Mouse (Mus musculus): ENCODE data around the gene Gm49380.

Gene Gm49380

GRCm38 (mm10) chr9:44113105-44113789, at the start of gene Gm49380, which contains the start of gene Rnf26:
Gene Gm49380, minus strand, starts transcription at chr9:44113500.
Gene Rnf26, minus strand, starts transcription at chr9:44113517.
- peak; percentile 97 for DNase-seq

DNA sequence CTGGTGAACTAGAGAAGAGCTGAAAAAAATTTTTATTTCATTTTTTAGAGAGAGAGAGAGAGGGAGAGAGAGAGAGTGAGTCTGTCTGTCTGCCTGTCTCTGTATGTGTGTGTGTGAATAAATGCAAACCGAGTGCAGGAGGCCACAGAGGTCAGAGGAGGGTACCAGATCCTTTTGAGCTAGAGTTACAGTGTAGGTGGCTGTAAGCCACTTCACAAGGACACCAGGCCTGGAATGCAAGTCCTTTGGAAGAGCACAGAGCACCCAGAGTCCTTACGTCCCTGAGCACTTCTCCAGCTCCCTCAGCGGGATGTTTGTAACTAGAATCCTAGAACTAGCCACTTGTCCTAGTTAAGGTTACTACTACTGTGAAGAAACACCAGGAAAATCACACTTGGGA, 46.6 kb upstream of the Gm49380 start:
- no peak for DNase-seq

- DNase-seq: peak; percentile 51
Measured at GRCm38 (mm10) chr9:44147290-44147689, 34.0 kb upstream of the Gm49380 start.

DNA sequence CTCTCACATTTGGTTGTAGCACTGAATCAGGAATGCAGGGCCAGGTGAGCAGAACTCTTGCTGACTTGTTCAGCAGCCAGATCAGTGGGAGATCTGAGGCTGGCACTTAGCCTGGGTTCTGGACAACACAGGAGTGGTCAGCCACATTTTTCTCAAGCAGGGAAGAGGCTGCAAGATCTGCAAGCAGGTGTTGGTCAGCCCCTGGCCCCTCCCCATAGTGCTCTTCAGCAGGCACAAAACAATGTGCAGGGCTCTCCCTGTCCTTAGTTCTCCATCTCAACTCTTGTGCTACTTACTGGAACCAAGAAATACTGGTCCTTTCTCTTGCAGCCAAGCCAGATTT, 31.4 kb upstream of the Gm49380 start:
- DNase-seq: no peak

DNA sequence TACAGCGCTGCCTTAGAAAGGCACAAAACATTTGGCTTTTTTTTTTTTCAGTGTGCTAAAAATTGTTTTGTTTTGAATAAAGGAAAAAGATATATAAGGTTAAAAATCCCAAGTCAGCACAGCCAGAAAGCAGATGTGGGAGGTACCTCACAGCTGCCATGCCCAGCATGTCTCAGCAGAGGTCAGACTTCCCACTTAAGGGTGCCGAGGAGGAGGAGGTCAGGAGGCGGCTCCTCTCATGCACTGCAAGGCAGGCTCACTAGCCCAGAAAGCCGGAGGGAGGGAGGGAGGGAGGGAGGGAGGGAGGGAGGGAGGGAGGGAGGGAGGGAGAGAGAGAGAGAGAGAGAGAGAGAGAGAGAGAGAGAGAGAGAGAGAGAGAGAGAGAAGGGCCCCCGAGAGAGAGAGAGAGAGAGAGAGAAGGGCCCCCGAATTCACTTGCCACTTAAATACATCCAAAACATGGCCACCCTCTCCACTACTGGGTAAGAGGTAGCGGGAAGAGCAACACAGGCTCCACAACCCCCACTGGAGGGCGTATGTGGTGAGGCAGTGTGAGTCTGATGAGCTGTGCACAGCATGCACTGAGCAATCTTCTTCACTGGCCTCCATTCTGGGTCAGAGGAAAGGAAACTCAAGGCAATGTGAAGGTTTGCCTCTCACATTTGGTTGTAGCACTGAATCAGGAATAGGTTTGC, 30.9 kb upstream of the Gm49380 start:
- DNase-seq: peak; percentile 70

DNA sequence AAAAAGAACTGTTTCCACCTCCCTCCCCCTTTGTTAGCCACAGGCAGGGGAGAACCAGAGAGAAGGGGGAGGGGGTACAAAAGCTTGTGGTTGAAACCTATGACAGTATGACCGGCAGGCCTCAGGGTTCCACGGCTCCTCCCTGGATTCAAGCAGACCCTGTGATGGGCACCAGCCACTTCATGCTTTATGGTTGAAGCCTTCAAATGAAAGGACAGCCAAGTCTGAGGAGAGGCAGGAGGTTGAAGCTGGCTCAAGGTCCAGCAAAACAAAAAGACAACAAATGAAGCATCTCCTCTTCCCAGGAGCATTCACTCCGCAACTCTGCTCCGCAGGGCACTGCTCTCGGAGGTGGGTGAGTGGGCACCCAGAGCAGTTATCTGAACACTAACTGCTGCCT, 30.1 kb upstream of the Gm49380 start:
- DNase-seq: no peak

DNA sequence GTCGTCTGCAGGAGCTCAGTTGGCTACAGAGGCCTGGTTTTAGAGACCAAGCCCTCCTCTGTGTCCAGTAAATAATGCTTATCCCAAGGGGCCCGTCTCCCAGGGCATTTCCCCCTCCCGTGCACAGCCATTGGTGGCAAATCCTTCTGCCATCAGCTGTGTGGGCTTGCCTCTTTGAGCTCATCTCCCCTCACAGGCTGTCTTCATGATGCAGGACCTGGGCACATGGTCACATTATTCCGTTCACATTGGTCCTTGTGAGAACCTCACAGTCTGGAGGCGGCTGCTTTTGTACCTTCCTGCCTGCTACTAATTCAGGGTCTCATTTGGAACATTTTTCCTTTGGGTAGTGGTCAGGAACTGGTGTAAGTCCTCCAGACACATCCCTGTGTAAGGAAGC, 28.7 kb upstream of the Gm49380 start:
- no peak for DNase-seq

GRCm38 (mm10) chr9:44137846-44138245, 24.5 kb upstream of the Gm49380 start:
- DNase-seq: no peak

GRCm38 (mm10) chr9:44135731-44136411, 22.6 kb upstream of the Gm49380 start:
- no peak for DNase-seq

GRCm38 (mm10) chr9:44134851-44135730, 21.8 kb upstream of the Gm49380 start:
- peak; percentile 85 for DNase-seq

- DNase-seq: peak; percentile 88
Measured at GRCm38 (mm10) chr9:44134101-44134850, 21.0 kb upstream of the Gm49380 start, which contains the start of gene Mcam. Gene Mcam, plus strand, starts transcription at chr9:44134469.

DNA sequence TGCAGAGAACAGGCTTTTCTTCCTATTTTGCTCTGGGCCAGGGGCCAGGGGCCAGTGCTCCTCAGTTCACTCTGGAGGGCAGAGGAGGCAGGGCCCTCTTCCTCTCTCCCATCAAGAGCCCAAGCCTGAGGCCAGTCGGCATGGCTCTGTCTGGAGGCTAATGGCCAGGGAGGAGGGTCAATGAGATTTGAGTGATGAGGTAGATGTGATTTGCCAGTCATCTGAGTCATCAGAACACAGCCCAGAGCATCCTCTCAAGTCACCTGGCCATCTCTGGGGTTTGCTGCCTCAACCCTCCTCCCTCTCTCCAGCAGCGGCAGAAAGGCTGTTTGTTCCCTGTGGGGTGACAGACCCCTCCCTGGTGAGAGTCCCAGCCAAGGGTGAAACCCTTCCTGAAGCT, 20.0 kb upstream of the Gm49380 start:
- DNase-seq: peak; percentile 33

- no peak for DNase-seq
Measured at GRCm38 (mm10) chr9:44132200-44132599, 18.9 kb upstream of the Gm49380 start.

DNA sequence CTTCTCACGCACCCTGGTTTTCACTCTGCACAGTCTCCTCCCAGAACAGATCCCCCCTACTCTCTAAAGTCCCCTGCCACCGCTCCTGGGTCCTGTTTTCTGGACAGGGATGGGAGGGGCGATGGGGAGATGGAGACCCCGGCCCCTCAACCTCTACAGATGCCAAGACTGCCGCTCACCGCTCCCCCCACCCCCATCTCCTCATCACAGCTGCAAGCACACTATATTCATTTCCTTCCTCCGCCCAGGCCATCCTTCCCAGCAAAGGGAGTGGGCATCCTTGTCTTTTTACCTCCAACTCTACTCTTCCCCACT, 17.9 kb upstream of the Gm49380 start:
- peak; percentile 52 for DNase-seq

DNA sequence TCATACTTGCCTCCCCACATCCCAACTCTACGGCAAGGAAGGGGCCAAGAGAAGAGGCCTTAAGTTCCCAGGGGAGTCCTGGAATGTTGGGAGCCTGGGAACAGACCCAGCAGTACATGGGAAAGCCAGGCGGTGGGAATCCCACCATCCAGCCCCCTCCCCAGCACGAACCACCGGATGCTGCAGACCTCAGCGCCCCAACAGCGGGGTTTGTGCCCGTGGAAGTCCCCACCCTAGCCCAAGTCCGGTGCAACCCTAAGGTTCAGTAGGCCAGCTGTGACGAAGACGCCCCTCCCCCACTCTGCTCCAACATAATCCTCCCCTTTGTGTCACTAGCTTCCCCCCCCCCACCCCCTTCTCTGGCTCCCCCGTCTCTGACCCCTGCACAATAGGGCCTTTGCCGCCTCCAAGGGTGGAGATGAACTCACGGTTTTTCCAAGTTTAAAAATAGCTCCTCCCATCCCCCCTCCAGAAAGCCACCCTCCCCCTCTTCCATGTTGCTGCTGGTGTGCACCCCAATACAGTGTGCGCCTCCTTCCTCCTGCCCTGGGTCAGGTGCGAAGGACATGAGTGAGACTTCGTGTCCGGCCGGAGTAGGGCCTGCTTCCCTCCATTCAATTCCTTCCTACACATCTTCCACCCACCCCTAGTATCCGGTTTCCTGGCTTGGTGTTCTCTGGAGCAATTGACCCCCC, 17.4 kb upstream of the Gm49380 start:
- peak; percentile 85 for DNase-seq

- peak; percentile 91 for DNase-seq
Measured at GRCm38 (mm10) chr9:44130034-44130433, 16.7 kb upstream of the Gm49380 start.

GRCm38 (mm10) chr9:44129633-44130032, 16.3 kb upstream of the Gm49380 start:
- DNase-seq: no peak

- no peak for DNase-seq
Measured at GRCm38 (mm10) chr9:44127351-44127801, 14.1 kb upstream of the Gm49380 start.

DNA sequence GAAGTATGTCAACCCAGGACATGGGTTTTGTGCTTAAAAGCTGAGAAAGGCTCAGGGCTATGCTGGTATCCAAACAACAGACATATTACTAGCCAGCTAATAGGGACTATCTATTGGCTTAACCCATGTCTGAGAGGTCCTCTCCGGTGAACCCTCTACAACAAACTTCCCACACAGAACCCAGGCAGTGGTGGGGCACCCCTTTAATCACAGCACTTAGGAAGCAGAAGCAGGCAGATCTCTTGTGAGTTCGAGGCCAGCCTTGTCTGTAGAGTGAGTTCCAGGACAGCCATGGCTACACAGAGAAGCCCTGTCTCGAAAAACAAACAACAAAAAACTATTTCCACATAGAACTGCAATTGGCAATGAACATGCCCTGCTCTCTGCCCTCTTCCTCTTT, 13.4 kb upstream of the Gm49380 start:
- DNase-seq: no peak

DNA sequence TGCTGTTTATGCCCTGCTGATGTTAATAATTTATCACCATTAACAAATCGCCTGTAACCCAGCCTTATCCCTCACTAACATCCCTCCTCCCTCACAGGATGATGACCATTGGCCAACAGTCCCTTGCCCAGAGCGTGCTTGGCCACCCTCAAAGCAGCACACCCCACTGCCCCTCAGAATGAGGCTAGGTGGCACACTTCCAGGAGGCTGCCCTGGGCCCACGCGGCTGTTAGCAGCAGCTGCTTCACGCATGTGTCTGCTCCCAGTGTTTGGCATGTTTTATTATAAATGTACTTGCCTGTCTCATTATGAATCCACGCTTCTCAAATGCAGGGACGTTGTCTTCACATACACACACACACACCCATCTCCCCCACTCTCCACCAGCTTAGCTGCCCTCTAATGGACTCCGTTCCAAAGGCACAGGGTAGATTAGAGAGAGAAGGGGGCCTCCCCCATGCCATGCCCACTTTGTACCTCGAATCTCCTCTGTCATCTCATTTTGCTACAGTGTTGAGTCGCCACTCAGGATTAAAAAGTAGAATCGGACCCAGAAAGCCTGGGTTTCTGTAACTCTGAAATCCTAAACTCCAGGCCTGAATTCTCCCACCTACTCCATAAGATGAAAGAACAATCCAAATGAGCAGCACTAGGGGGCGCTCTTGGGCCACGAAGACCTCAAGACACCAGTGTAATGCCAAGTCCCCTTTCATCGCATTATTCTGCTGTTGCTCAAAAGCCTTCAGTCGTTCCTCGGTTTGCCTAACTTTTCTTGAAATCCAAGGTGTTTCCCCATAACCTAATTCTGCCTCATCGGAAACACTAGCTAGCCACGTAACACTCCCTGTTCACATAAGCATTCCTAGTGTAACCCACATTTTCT, 12.5 kb upstream of the Gm49380 start:
- peak; percentile 95 for DNase-seq

- DNase-seq: no peak
Measured at GRCm38 (mm10) chr9:44125026-44125425, 11.7 kb upstream of the Gm49380 start.
